Mouse (Mus musculus) liver, embryonic 12.5 days (tissue): ENCODE data around the gene Naa38. TPM values are rescaled to one million over a fixed set of nuclear protein-coding genes. Genes with fewer than 3 reads are reported as not detected.
A peak's percentile ranks its signal among the peaks of the same experiment; 100 is the strongest.

Experiments
- ATAC-seq: fragments of 200-750 bp; cut with Nextera tagmentation; 2 replicates; pipeline ENCODE4 v1.8.0; 2017; ENCODE audit warnings: moderate number of reproducible peaks, mild to moderate bottlenecking, moderate library complexity
- H3K27ac ChIP-seq: fragments of 300-500 bp; sonication (generic); 2 replicates; pipeline ENCODE4 v1.5.1; 2016; ENCODE audit warnings: mild to moderate bottlenecking
- H3K27me3 ChIP-seq: fragments of 300-500 bp; sonication (generic); replicated peaks from 2 replicates; pipeline ENCODE4 v1.6.1; 2016; ENCODE audit warnings: mild to moderate bottlenecking, moderate library complexity
- H3K36me3 ChIP-seq: fragments of 300-500 bp; sonication (generic); 2 replicates; pipeline ENCODE4 v1.6.1; 2016; ENCODE audit warnings: mild to moderate bottlenecking, moderate library complexity
- H3K4me1 ChIP-seq: fragments of 300-500 bp; sonication (generic); 2 replicates; pipeline ENCODE4 v1.6.1; 2016
- H3K4me2 ChIP-seq: fragments of 300-500 bp; sonication (generic); 2 replicates; pipeline ENCODE4 v1.6.1; 2016; ENCODE audit warnings: mild to moderate bottlenecking, moderate library complexity
- H3K4me3 ChIP-seq: fragments of 300-500 bp; sonication (generic); 2 replicates; pipeline ENCODE4 v1.5.1; 2016; ENCODE audit warnings: mild to moderate bottlenecking, moderate library complexity
- H3K9ac ChIP-seq: fragments of 300-500 bp; sonication (generic); 2 replicates; pipeline ENCODE4 v1.6.1; 2016; ENCODE audit warnings: mild to moderate bottlenecking, moderate library complexity
- H3K9me3 ChIP-seq: fragments of 300-500 bp; sonication (generic); replicated peaks from 2 replicates; pipeline ENCODE4 v1.6.1; 2016; ENCODE audit warnings: mild to moderate bottlenecking, moderate library complexity
- WGBS: fragments of 180-500 bp; shearing (Covaris S2); methylation state at CpG from one replicate; pipeline ENCODE4 v1.1.7; 2016; ENCODE audit not compliant: insufficient replicate concordance; 5-methylcytosine and 5-hydroxymethylcytosine counted together
- polyA plus RNA-seq: library from polyadenylated mRNA; unstranded; fragments of >200 nt; fragmentation: Nextera tagmentation; extraction: Ambion mirVana; gene quantifications from 2 replicates; pipeline ENCODE4 v1.2.1, GENCODE M21; 2016

Naa38 gene
- polyA plus RNA-seq, 1 experiment from 2014 or later = 119 TPM

GRCm38 (mm10) chr11:69396772-69397171 lies 1.5 kb downstream of the Naa38 start:
- Histone ChIP-seq H3K9ac (peak overlapping the region; percentile 91), H3K27me3 (peaks cover 8% of the 10 kb centered on the region; the same call in 1 of the 2 replicates), H3K4me2 (peak overlapping the region; percentile 94), H3K4me1 (peaks cover 52% of the 10 kb centered on the region), H3K27ac (peak overlapping the region; percentile 95), H3K4me3 (peak overlapping the region; percentile 79), H3K9me3 (no peaks in the 10 kb centered on the region), H3K36me3 (peaks cover 34% of the 10 kb centered on the region)
- WGBS = 9% methylated on average over 11 of the region's 11 CpGs
- no peak for ATAC-seq

GRCm38 (mm10) chr11:69397581-69398057 lies 2.3 kb downstream of the Naa38 start:
- 25% methylated on average over 24 of the region's 24 CpGs for WGBS
- no peak for ATAC-seq
- Histone ChIP-seq H3K36me3 (peaks cover 35% of the 10 kb centered on the region), H3K4me3 (peak overlapping the region; percentile 79), H3K4me2 (peak overlapping the region; percentile 94), H3K9me3 (no peaks in the 10 kb centered on the region), H3K9ac (peak overlapping the region; percentile 59), H3K4me1 (peaks cover 52% of the 10 kb centered on the region), H3K27ac (peak overlapping the region; percentile 95), H3K27me3 (peaks cover 8% of the 10 kb centered on the region; the same call in 1 of the 2 replicates)

GRCm38 (mm10) chr11:69398059-69398458 lies 2.8 kb downstream of the Naa38 start, which contains the start of gene Tmem88:
Gene Tmem88 (minus strand): TSS chr11:69398234.
- peaks cover 8% of the 10 kb centered on the region; the same call in 1 of the 2 replicates for H3K27me3 ChIP-seq
- WGBS = 19% methylated on average over 16 of the region's 16 CpGs
- H3K9ac ChIP-seq = peak within 1 kb of the TSS; percentile 91
- H3K4me3 ChIP-seq = peak within 1 kb of the TSS; percentile 79
- H3K36me3 ChIP-seq = peaks cover 37% of the 10 kb centered on the region
- peak within 1 kb of the TSS; percentile 94 for H3K4me2 ChIP-seq
- peaks cover 52% of the 10 kb centered on the region for H3K4me1 ChIP-seq
- H3K9me3 ChIP-seq = no peaks in the 10 kb centered on the region
- no peak for ATAC-seq
- peak within 1 kb of the TSS; percentile 95 for H3K27ac ChIP-seq

- H3K27ac ChIP-seq = peak overlapping the region; percentile 95
- WGBS = 43% methylated on average over 21 of the region's 21 CpGs
- H3K36me3 ChIP-seq = peaks cover 43% of the 10 kb centered on the region
- ATAC-seq = no peak
- peaks cover 8% of the 10 kb centered on the region; the same call in 1 of the 2 replicates for H3K27me3 ChIP-seq
- H3K4me1 ChIP-seq = peaks cover 52% of the 10 kb centered on the region
- peak overlapping the region; percentile 94 for H3K4me2 ChIP-seq
- peak overlapping the region; percentile 59; the same call in 1 of the 2 replicates for H3K9ac ChIP-seq
- no peaks in the 10 kb centered on the region for H3K9me3 ChIP-seq
- H3K4me3 ChIP-seq = peak overlapping the region; percentile 79; the same call in 1 of the 2 replicates
These were observed 3.4 kb downstream of the Naa38 start for GRCm38 (mm10) chr11:69398486-69399200.

- Histone ChIP-seq H3K4me1 (peaks cover 48% of the 10 kb centered on the region), H3K9me3 (no peaks in the 10 kb centered on the region), H3K4me3 (peak overlapping the region; percentile 6; the same call in 1 of the 2 replicates), H3K27me3 (peaks cover 8% of the 10 kb centered on the region; the same call in 1 of the 2 replicates), H3K36me3 (peaks cover 51% of the 10 kb centered on the region), H3K27ac (no peak overlapping the region), H3K9ac (no peak overlapping the region), H3K4me2 (peak overlapping the region; percentile 94)
- no peak for ATAC-seq
- 64% methylated on average over 61 of the region's 66 CpGs for WGBS
These were observed 4.2 kb downstream of the Naa38 start for GRCm38 (mm10) chr11:69399201-69400082.

GRCm38 (mm10) chr11:69400083-69400850 lies 5.0 kb downstream of the Naa38 start:
- 80% methylated on average over 25 of the region's 25 CpGs for WGBS
- no peaks in the 10 kb centered on the region for H3K9me3 ChIP-seq
- H3K4me1 ChIP-seq = peaks cover 46% of the 10 kb centered on the region
- peak overlapping the region; percentile 44 for H3K4me2 ChIP-seq
- no peak overlapping the region for H3K4me3 ChIP-seq
- H3K36me3 ChIP-seq = peaks cover 59% of the 10 kb centered on the region
- no peak overlapping the region for H3K9ac ChIP-seq
- no peak for ATAC-seq
- H3K27me3 ChIP-seq = peaks cover 8% of the 10 kb centered on the region; the same call in 1 of the 2 replicates
- H3K27ac ChIP-seq = no peak overlapping the region

GRCm38 (mm10) chr11:69401210-69401637 lies 5.9 kb downstream of the Naa38 start:
- Histone ChIP-seq H3K4me2 (peak overlapping the region; percentile 36; the same call in 1 of the 2 replicates), H3K36me3 (peaks cover 68% of the 10 kb centered on the region), H3K27me3 (peaks cover 8% of the 10 kb centered on the region; the same call in 1 of the 2 replicates), H3K4me3 (no peak overlapping the region), H3K27ac (no peak overlapping the region), H3K9me3 (no peaks in the 10 kb centered on the region), H3K9ac (no peak overlapping the region), H3K4me1 (peaks cover 44% of the 10 kb centered on the region)
- peak; percentile 72 for ATAC-seq
- 27% methylated on average over 22 of the region's 22 CpGs for WGBS

- Histone ChIP-seq H3K4me3 (no peak overlapping the region), H3K27ac (no peak overlapping the region), H3K27me3 (peaks cover 8% of the 10 kb centered on the region; the same call in 1 of the 2 replicates), H3K9ac (no peak overlapping the region), H3K9me3 (no peaks in the 10 kb centered on the region), H3K36me3 (peaks cover 76% of the 10 kb centered on the region), H3K4me1 (peaks cover 39% of the 10 kb centered on the region), H3K4me2 (no peak overlapping the region)
- 76% methylated on average over 12 of the region's 12 CpGs for WGBS
- no peak for ATAC-seq
These were observed 6.7 kb downstream of the Naa38 start for GRCm38 (mm10) chr11:69401987-69402386.

GRCm38 (mm10) chr11:69403691-69404594 lies 8.7 kb downstream of the Naa38 start:
- H3K4me2 ChIP-seq = no peak overlapping the region
- peaks cover 8% of the 10 kb centered on the region; the same call in 1 of the 2 replicates for H3K27me3 ChIP-seq
- H3K27ac ChIP-seq = no peak overlapping the region
- ATAC-seq = no peak
- H3K4me1 ChIP-seq = peaks cover 36% of the 10 kb centered on the region
- 89% methylated on average over 37 of the region's 38 CpGs for WGBS
- no peak overlapping the region for H3K4me3 ChIP-seq
- H3K9ac ChIP-seq = no peak overlapping the region
- no peaks in the 10 kb centered on the region for H3K9me3 ChIP-seq
- peaks cover 88% of the 10 kb centered on the region for H3K36me3 ChIP-seq

GRCm38 (mm10) chr11:69404595-69405396 lies 9.5 kb downstream of the Naa38 start:
- ATAC-seq = no peak
- Histone ChIP-seq H3K9ac (no peak overlapping the region), H3K4me1 (peaks cover 38% of the 10 kb centered on the region), H3K9me3 (no peaks in the 10 kb centered on the region), H3K27ac (no peak overlapping the region), H3K36me3 (peaks cover 82% of the 10 kb centered on the region), H3K4me3 (no peak overlapping the region), H3K4me2 (no peak overlapping the region), H3K27me3 (peaks cover 5% of the 10 kb centered on the region; the same call in 1 of the 2 replicates)
- WGBS = 88% methylated on average over 24 of the region's 24 CpGs
